Mouse (Mus musculus) hindbrain, postnatal 0 days (tissue): ENCODE measurements at regions not wholly inside any gene's neighbourhood (a gene's known extent, or its start where the extent isn't known, plus 50 kb on each side); places are given as distances from the start of the nearest gene placed in this dataset.

Experiments used
- ATAC-seq: fragments of 200-750 bp; cut with Nextera tagmentation; 2 replicates; pipeline ENCODE4 v1.8.0; 2017; ENCODE audit warnings: mild to moderate bottlenecking, moderate TSS enrichment, moderate library complexity
- DNase-seq: peaks from one replicate; pipeline ENCODE4 v3.0.0-alpha.2; 2015; ENCODE audit warnings: low spot score
- H3K27ac ChIP-seq: fragments of 300-500 bp; sonication (generic); 2 replicates; pipeline ENCODE4 v1.5.1; 2014; ENCODE audit warnings: mild to moderate bottlenecking
- H3K27me3 ChIP-seq: fragments of 300-500 bp; sonication (generic); 2 replicates; pipeline ENCODE4 v1.6.1; 2014; ENCODE audit warnings: low read length, mixed read lengths; ENCODE audit not compliant: insufficient read depth
- H3K36me3 ChIP-seq: fragments of 300-500 bp; sonication (generic); 2 replicates; pipeline ENCODE4 v1.6.1; 2014; ENCODE audit warnings: low read length, mixed read lengths; ENCODE audit not compliant: insufficient read depth
- H3K4me1 ChIP-seq: fragments of 300-500 bp; sonication (generic); 2 replicates; pipeline ENCODE4 v1.6.1; 2014; ENCODE audit warnings: antibody characterized with exemption, low read length, mixed read lengths; ENCODE audit not compliant: insufficient read depth
- H3K4me2 ChIP-seq: fragments of 300-500 bp; sonication (generic); 2 replicates; pipeline ENCODE4 v1.6.1; 2014; ENCODE audit warnings: low read depth, mild to moderate bottlenecking, low read length, moderate library complexity, mixed read lengths
- H3K4me3 ChIP-seq: fragments of 300-500 bp; sonication (generic); 2 replicates; pipeline ENCODE4 v1.5.1; 2014; ENCODE audit warnings: low read length
- H3K9ac ChIP-seq: fragments of 300-500 bp; sonication (generic); replicated peaks from 2 replicates; pipeline ENCODE4 v1.6.1; 2014; ENCODE audit warnings: mild to moderate bottlenecking, low read length, moderate library complexity, mixed read lengths
- H3K9me3 ChIP-seq: fragments of 300-500 bp; sonication (generic); 2 replicates; pipeline ENCODE4 v1.6.1; 2016; ENCODE audit warnings: low read length, mixed read lengths
- CTCF ChIP-seq: IDR thresholded peaks from 2 replicates; pipeline ENCODE4 v1.5.1; 2016; ENCODE audit warnings: antibody characterized with exemption, control low read depth, low read depth
- WGBS: fragments of 180-500 bp; shearing (Covaris S2); extraction: QIAGEN DNeasy Blood & Tissue Kit; methylation state at CpG from one replicate; pipeline ENCODE4 v1.1.7; 2014; 5-methylcytosine and 5-hydroxymethylcytosine counted together

- Histone ChIP-seq H3K9ac (no peak overlapping the region), H3K9me3 (no peaks in the 10 kb centered on the region), H3K4me3 (no peak overlapping the region), H3K27me3 (no peaks in the 10 kb centered on the region), H3K4me2 (no peak overlapping the region), H3K36me3 (no peaks in the 10 kb centered on the region), H3K4me1 (no peaks in the 10 kb centered on the region), H3K27ac (no peak overlapping the region)
- ATAC-seq (no peak), DNase-seq (peak; percentile 3)
- WGBS, result 82% methylated on average over 6 of the region's 6 CpGs
- no peak for TF ChIP-seq CTCF
Measured at GRCm38 (mm10) chr9:88030509-88031148, 296.4 kb upstream of the Nt5e start.

GRCm38 (mm10) chr9:88037560-88037959 is 289.4 kb upstream of the Nt5e start:
- Histone ChIP-seq H3K9ac (no peak overlapping the region), H3K27me3 (no peaks in the 10 kb centered on the region), H3K4me2 (no peak overlapping the region), H3K27ac (no peak overlapping the region), H3K36me3 (no peaks in the 10 kb centered on the region), H3K9me3 (no peaks in the 10 kb centered on the region), H3K4me1 (no peaks in the 10 kb centered on the region), H3K4me3 (no peak overlapping the region)
- WGBS, result 93% methylated on average over 7 of the region's 7 CpGs
- no peak for TF ChIP-seq CTCF
- no peak for ATAC-seq
- no peak for DNase-seq

- Histone ChIP-seq H3K27me3 (no peaks in the 10 kb centered on the region), H3K4me3 (no peak overlapping the region), H3K27ac (no peak overlapping the region), H3K9me3 (no peaks in the 10 kb centered on the region), H3K36me3 (no peaks in the 10 kb centered on the region), H3K4me1 (no peaks in the 10 kb centered on the region), H3K4me2 (no peak overlapping the region), H3K9ac (no peak overlapping the region)
- DNase-seq (no peak), ATAC-seq (no peak)
- TF ChIP-seq CTCF, result no peak
- 64% methylated on average over 13 of the region's 13 CpGs for WGBS
Measured at GRCm38 (mm10) chr9:88049270-88049669, 277.7 kb upstream of the Nt5e start.

- no peak for DNase-seq
- H3K4me1 ChIP-seq, result no peaks in the 10 kb centered on the region
- WGBS, result 86% methylated on average over 4 of the region's 4 CpGs
- no peak overlapping the region for H3K9ac ChIP-seq
- no peaks in the 10 kb centered on the region for H3K36me3 ChIP-seq
- no peak for ATAC-seq
- no peak overlapping the region for H3K4me3 ChIP-seq
- no peaks in the 10 kb centered on the region for H3K9me3 ChIP-seq
- no peak overlapping the region for H3K4me2 ChIP-seq
- no peaks in the 10 kb centered on the region for H3K27me3 ChIP-seq
- H3K27ac ChIP-seq, result no peak overlapping the region
- no peak for TF ChIP-seq CTCF
Measured at GRCm38 (mm10) chr9:88049792-88050191, 277.2 kb upstream of the Nt5e start.

- H3K27ac ChIP-seq, result no peak overlapping the region
- DNase-seq (no peak), ATAC-seq (no peak)
- H3K4me1 ChIP-seq, result no peaks in the 10 kb centered on the region
- H3K4me2 ChIP-seq, result no peak overlapping the region
- WGBS, result 44% methylated on average over 4 of the region's 4 CpGs
- no peaks in the 10 kb centered on the region for H3K9me3 ChIP-seq
- H3K27me3 ChIP-seq, result no peaks in the 10 kb centered on the region
- TF ChIP-seq CTCF, result no peak
- H3K4me3 ChIP-seq, result no peak overlapping the region
- no peak overlapping the region for H3K9ac ChIP-seq
- H3K36me3 ChIP-seq, result no peaks in the 10 kb centered on the region
Measured at GRCm38 (mm10) chr9:88058551-88058950, 268.4 kb upstream of the Nt5e start.

- no peaks in the 10 kb centered on the region for H3K27me3 ChIP-seq
- no peak overlapping the region for H3K4me3 ChIP-seq
- ATAC-seq (0 out of 2 replicates have a peak, but pooled peaks have one; percentile 38), DNase-seq (no peak)
- no peak for TF ChIP-seq CTCF
- H3K4me2 ChIP-seq, result no peak overlapping the region
- 83% methylated on average over 3 of the region's 3 CpGs for WGBS
- H3K27ac ChIP-seq, result no peak overlapping the region
- no peaks in the 10 kb centered on the region for H3K9me3 ChIP-seq
- H3K4me1 ChIP-seq, result no peaks in the 10 kb centered on the region
- H3K9ac ChIP-seq, result no peak overlapping the region
- no peaks in the 10 kb centered on the region for H3K36me3 ChIP-seq
Measured at GRCm38 (mm10) chr9:88059005-88059404, 268.0 kb upstream of the Nt5e start.

GRCm38 (mm10) chr9:88063973-88064676 is 262.9 kb upstream of the Nt5e start:
- no peaks in the 10 kb centered on the region for H3K36me3 ChIP-seq
- H3K4me3 ChIP-seq, result no peak overlapping the region
- TF ChIP-seq CTCF, result no peak
- H3K4me1 ChIP-seq, result no peaks in the 10 kb centered on the region
- 30% methylated on average over 3 of the region's 3 CpGs for WGBS
- no peak for DNase-seq
- no peaks in the 10 kb centered on the region for H3K9me3 ChIP-seq
- H3K27ac ChIP-seq, result no peak overlapping the region
- no peak for ATAC-seq
- no peak overlapping the region for H3K9ac ChIP-seq
- no peak overlapping the region for H3K4me2 ChIP-seq
- H3K27me3 ChIP-seq, result no peaks in the 10 kb centered on the region
